Mouse (Mus musculus) liver, embryonic 16.5 days (tissue): ENCODE data around the gene 1700001O22Rik. TPM values are rescaled to one million over a fixed set of nuclear protein-coding genes. Genes with fewer than 3 reads are reported as not detected.

Source experiments
- ATAC-seq: fragments of 200-750 bp; cut with Nextera tagmentation; 2 replicates; pipeline ENCODE4 v1.8.0; 2017; ENCODE audit warnings: low read depth, mild to moderate bottlenecking, moderate number of reproducible peaks, moderate library complexity
- H3K27ac ChIP-seq: fragments of 300-500 bp; sonication (generic); 2 replicates; pipeline ENCODE4 v1.5.1; 2014; ENCODE audit warnings: mild to moderate bottlenecking, low read length
- H3K27me3 ChIP-seq: fragments of 300-500 bp; sonication (generic); 2 replicates; pipeline ENCODE4 v1.6.1; 2014; ENCODE audit warnings: low read depth, low read length, mixed read lengths; ENCODE audit not compliant: control insufficient read depth, insufficient read depth
- H3K36me3 ChIP-seq: fragments of 300-500 bp; sonication (generic); 2 replicates; pipeline ENCODE4 v1.6.1; 2014; ENCODE audit warnings: mild to moderate bottlenecking; ENCODE audit not compliant: control insufficient read depth, insufficient read depth
- H3K4me1 ChIP-seq: fragments of 300-500 bp; sonication (generic); 2 replicates; pipeline ENCODE4 v1.6.1; 2014; ENCODE audit warnings: low read depth, low read length, mixed read lengths; ENCODE audit not compliant: control insufficient read depth
- H3K4me2 ChIP-seq: fragments of 300-500 bp; sonication (generic); 2 replicates; pipeline ENCODE4 v1.6.1; 2014; ENCODE audit warnings: low read depth, low read length, mixed read lengths
- H3K4me3 ChIP-seq: fragments of 300-500 bp; sonication (generic); 2 replicates; pipeline ENCODE4 v1.5.1; 2014; ENCODE audit warnings: low read depth, mild to moderate bottlenecking, low read length
- H3K9ac ChIP-seq: fragments of 300-500 bp; sonication (generic); 2 replicates; pipeline ENCODE4 v1.6.1; 2014; ENCODE audit warnings: low read depth, low read length
- H3K9me3 ChIP-seq: fragments of 300-500 bp; sonication (generic); replicated peaks from 2 replicates; pipeline ENCODE4 v1.6.1; 2016; ENCODE audit warnings: low read length; ENCODE audit not compliant: control insufficient read depth
- WGBS: fragments of 180-500 bp; shearing (Covaris S2); extraction: QIAGEN DNeasy Blood & Tissue Kit; methylation state at CpG from one replicate; pipeline ENCODE4 v1.1.7; 2014; ENCODE audit not compliant: insufficient replicate concordance; 5-methylcytosine and 5-hydroxymethylcytosine counted together
- polyA plus RNA-seq: library from polyadenylated mRNA; unstranded; fragments of >200 nt; fragmentation: Nextera tagmentation; extraction: Ambion mirVana; gene quantifications from 2 replicates; pipeline ENCODE4 v1.2.1, GENCODE M21; 2015

1700001O22Rik gene
- polyA plus RNA-seq, 1 experiment from 2014 or later: 0.09 TPM

DNA sequence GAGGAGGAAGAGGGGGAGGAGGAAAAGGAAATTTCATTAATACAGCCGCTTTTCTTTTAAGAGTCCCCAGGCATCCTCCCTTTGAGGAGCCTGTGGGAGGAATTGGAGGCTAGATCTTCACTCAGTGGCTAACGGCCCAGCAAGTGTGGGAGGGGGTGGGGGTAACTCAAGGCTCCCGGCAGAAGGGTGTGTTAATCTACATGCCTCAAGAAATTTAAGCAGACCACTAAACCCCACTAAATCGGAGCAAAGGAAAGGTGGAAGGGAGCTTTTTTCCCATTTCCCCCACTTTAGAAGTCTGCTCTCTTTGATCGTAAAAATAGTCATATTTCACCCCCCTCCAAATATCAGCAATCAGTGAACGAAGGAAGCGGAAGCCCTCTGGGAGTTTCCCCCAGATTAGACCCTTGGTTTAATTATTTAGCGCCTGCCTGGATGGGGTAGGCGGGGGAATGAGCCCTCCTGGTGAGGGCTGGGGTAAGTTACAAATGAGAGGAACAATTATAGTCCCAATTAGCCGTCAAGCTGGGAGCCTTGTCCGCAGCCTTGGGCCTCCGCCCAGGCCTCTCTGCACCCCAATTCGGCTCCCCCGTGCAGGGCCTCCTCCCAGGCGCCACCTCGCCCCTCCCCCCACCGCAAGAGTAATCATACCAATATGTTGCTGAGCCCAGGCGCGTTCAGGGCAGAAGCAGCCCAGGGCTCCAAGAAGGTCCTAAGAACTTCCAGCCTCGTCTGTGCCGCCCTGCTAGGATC, 33.0 kb upstream of the 1700001O22Rik start:
- Histone ChIP-seq H3K4me1 (peaks cover 5% of the 10 kb centered on the region), H3K4me3 (no peak overlapping the region), H3K36me3 (no peaks in the 10 kb centered on the region), H3K27me3 (no peaks in the 10 kb centered on the region), H3K4me2 (no peak overlapping the region), H3K27ac (no peak overlapping the region), H3K9ac (no peak overlapping the region), H3K9me3 (no peaks in the 10 kb centered on the region)
- 21% methylated on average over 21 of the region's 21 CpGs for WGBS
- ATAC-seq: no peak

DNA sequence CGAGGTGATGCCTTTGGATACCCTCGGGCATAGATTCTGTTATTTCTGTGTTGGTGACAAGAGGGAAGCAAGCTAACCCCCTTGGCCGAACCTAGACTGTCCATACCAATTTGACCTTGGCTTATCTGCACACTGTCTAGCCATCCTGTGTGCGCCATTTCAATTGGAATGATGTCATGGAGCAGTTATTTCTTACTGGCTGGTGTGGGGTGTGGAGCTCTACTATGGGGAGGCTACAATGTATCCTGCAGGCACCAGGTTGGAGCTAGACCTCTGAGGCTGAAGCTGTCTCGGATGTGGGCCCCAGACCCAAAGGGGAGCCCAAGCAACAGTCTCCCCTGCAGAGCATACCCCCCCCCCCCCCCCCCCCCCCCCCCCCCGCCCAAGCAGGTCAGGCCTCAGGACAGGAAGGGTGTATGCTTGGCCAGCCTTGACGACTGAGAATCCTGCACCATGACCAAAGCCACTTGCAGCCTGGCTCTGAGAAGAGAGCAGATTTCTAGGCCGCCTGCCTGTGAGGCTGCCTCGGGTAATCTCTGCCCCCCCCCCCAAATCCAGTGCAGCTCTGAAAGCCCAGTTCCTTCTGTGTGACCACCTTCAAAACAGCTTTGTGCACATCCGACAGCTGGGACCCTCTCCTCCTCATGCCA, 31.0 kb upstream of the 1700001O22Rik start, which contains the start of gene Prrx2:
TSS of gene Prrx2 (plus strand) at position 600 of the 650 bp plus-strand sequence.
- no peaks in the 10 kb centered on the region for H3K9me3 ChIP-seq
- ATAC-seq: no peak
- no peak within 1 kb of the TSS for H3K27ac ChIP-seq
- 50% methylated on average over 9 of the region's 10 CpGs for WGBS
- H3K4me3 ChIP-seq: no peak within 1 kb of the TSS
- no peaks in the 10 kb centered on the region for H3K36me3 ChIP-seq
- peaks cover 5% of the 10 kb centered on the region for H3K4me1 ChIP-seq
- no peak within 1 kb of the TSS for H3K4me2 ChIP-seq
- no peaks in the 10 kb centered on the region for H3K27me3 ChIP-seq
- no peak within 1 kb of the TSS for H3K9ac ChIP-seq

DNA sequence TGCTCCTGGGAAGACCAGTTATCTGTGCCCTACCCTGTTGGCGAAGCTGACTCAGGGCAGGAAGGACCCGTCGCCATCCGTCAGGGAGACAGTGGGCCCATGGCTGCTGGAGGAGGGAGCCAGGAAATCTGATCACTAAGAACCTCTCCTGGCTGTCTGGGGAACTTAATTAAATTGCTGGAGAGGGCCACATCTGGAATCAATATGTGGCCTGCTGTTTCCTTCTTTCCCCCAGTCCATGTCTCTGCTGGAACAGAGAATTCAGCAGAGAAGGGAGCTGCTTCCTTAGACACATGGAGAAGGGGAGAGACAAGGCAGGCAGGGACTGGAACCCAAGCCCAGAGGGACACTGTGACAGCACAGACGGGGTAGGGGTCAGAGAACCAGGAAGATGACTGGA, 30.2 kb upstream of the 1700001O22Rik start:
- Histone ChIP-seq H3K4me3 (no peak overlapping the region), H3K27ac (no peak overlapping the region), H3K9me3 (no peaks in the 10 kb centered on the region), H3K36me3 (no peaks in the 10 kb centered on the region), H3K4me2 (no peak overlapping the region), H3K9ac (no peak overlapping the region), H3K4me1 (peaks cover 12% of the 10 kb centered on the region), H3K27me3 (no peaks in the 10 kb centered on the region)
- 44% methylated on average over 5 of the region's 5 CpGs for WGBS
- ATAC-seq: no peak

DNA sequence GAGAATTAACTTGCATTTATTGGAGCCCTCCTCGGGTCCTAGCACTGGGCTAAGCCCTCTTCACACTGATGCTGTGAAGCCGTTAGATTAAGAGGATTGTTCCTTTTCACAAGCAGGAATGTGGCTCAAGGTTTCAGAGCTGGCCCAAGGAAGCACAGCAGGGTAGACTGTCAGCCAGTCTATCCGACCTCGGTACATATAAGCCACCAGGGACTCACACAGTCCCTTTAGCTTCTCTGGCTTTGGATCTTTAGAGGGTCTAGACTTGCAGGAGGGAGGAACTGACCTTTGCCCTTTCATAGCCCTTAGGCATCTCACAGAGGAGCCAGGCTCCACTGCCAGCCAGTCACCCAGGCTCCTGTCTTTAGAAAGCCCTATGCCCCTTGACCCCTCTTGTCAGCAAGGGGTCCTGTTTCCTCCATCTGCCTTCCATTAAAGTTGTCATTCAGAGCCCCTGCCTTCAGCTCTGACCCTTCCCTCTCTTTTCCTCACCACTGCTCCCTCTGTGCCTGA, 26.9 kb upstream of the 1700001O22Rik start, which contains the start of gene Asb6:
TSS of gene Asb6 (minus strand) at position 51 of the 513 bp plus-strand sequence.
- no peak within 1 kb of the TSS for H3K9ac ChIP-seq
- H3K4me2 ChIP-seq: no peak within 1 kb of the TSS
- ATAC-seq: no peak
- H3K4me3 ChIP-seq: no peak within 1 kb of the TSS
- WGBS: 50% methylated on average over 4 of the region's 4 CpGs
- no peaks in the 10 kb centered on the region for H3K27me3 ChIP-seq
- no peaks in the 10 kb centered on the region for H3K9me3 ChIP-seq
- peaks cover 9% of the 10 kb centered on the region for H3K36me3 ChIP-seq
- H3K27ac ChIP-seq: no peak within 1 kb of the TSS
- peaks cover 27% of the 10 kb centered on the region for H3K4me1 ChIP-seq

DNA sequence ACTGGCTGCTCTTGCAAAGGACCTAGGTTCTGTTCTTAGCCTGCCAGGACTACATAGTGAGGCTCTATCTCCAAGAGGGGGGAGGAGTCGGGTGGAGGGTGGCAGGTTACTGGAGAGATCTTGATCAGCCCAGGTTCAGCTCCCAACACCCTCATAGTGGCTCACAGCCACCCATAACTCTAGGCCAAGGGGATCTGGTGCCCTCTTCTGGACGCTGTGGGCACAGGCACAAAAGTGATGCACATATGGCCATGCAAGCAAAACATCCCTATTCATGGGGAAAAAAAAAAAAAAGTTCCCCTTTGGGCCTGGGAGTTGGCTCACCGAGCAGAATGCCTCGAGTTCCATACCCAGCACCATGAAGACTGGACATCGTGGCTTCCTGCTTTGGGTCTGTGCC, 25.9 kb upstream of the 1700001O22Rik start:
- Histone ChIP-seq H3K4me2 (no peak overlapping the region), H3K27me3 (no peaks in the 10 kb centered on the region), H3K27ac (no peak overlapping the region), H3K9ac (no peak overlapping the region), H3K4me3 (no peak overlapping the region), H3K4me1 (peaks cover 27% of the 10 kb centered on the region), H3K36me3 (peaks cover 20% of the 10 kb centered on the region), H3K9me3 (no peaks in the 10 kb centered on the region)
- 16% methylated on average over 5 of the region's 5 CpGs for WGBS
- no peak for ATAC-seq

DNA sequence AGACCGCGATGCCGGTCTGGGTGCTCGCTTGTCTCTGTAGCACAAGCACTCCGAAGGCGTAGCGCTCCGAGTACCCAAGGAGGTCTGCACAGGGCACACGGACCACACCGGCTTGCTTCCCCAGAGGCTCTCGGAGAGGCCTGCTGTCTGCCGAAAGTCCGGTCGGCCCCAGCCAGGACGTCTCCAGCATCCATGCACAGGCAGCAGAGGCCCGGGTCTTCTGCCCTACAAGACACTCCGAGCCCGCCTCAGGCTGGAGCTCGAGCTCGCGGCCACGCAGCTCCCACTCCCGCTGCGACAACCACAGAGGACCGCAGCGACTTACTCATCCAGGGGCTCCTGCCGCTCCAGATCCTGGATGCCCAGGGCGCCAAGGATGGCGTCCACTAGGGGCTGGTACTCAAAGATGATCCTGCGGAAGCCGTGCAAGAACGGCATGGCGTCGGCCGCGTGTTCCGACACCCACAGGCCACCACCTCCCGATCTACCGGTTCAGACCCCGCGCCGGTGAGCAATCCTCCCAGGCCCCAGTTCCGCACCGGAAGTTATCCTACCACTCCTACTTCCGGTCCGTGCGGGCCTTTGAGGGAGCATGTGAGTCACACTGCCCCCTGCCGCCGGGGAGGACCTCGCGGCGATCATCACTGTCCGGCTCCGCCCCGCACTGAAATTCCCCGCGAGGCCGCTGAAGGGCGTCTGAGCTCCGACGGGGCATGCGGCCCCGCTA, 24.5 kb upstream of the 1700001O22Rik start:
- Histone ChIP-seq H3K27me3 (no peaks in the 10 kb centered on the region), H3K4me3 (peak overlapping the region; percentile 100), H3K9me3 (no peaks in the 10 kb centered on the region), H3K9ac (peak overlapping the region; percentile 92), H3K4me2 (peak overlapping the region; percentile 70), H3K4me1 (peaks cover 27% of the 10 kb centered on the region), H3K36me3 (peaks cover 34% of the 10 kb centered on the region), H3K27ac (peak overlapping the region; percentile 97)
- WGBS: under 1% methylated on average over 63 of the region's 63 CpGs
- peak; percentile 85 for ATAC-seq

DNA sequence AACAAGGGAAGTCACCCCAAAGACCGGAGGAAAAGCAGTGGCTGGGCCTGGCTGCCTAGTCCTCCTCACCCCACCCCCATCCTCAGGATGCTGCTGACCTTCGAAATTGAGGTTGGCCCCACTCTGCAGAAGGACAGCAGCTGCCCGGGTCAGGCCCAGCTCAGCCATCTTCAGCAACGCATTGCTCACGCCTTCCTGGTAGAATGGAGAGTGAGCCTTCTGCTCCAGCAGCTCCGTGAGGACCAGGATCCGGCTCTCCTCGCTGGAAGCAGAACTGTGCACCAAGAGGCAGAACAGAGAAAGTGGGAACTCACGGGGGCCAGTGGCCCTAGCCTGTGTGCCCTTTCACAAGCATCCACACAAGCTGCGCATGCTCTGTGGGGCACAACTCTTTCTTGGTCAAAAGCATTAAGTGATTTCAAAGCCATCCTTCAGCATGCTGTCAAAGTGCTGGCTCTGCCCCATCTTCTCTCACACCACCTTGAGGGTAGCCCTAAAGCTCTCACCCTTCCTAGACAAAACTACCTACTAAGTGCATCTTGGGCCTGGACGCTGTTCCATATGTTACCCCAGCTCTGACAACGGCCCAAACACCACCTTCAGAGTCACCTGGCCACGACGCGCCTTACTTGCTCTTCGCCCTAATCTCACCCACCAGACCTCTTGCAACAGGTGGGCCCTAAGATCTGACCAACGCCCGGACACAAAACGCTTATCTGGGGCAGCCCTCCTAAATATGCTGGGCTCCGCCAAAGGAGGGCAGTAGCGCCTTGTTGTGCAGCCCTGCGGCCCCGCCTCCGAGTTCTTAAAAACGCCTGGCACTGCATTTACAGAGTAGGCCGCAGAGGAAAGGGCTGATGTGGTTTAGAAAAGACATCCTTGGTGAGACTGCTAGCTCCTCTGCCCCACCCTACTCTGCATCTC, 23.6 kb upstream of the 1700001O22Rik start:
- Histone ChIP-seq H3K4me1 (peaks cover 27% of the 10 kb centered on the region), H3K9me3 (no peaks in the 10 kb centered on the region), H3K4me2 (peak overlapping the region; percentile 70), H3K4me3 (peak overlapping the region; percentile 100), H3K9ac (peak overlapping the region; percentile 92), H3K27ac (peak overlapping the region; percentile 97), H3K27me3 (no peaks in the 10 kb centered on the region), H3K36me3 (peaks cover 42% of the 10 kb centered on the region)
- ATAC-seq: peak; percentile 80
- 24% methylated on average over 26 of the region's 26 CpGs for WGBS
